Mouse (Mus musculus) thymus, adult 2 months (tissue): ENCODE results near the gene Selp.

Source experiments
- CTCF ChIP-seq: fragments of 200-500 bp; IDR thresholded peaks from 2 replicates; pipeline ENCODE4 v1.5.1; 2012; ENCODE audit warnings: mild to moderate bottlenecking, control low read depth, low read length, moderate library complexity, borderline replicate concordance; ENCODE audit not compliant: control insufficient read depth, poor library complexity, insufficient read depth; ENCODE audit errors: extremely low read depth
- POLR2A ChIP-seq: fragments of 200-500 bp; IDR thresholded peaks from 2 replicates; pipeline ENCODE4 v1.6.1; 2012; ENCODE audit warnings: mild to moderate bottlenecking, low read length, control low read depth, moderate library complexity; ENCODE audit not compliant: control insufficient read depth, poor library complexity, insufficient read depth; ENCODE audit errors: extremely low read depth

- TF ChIP-seq CTCF (no peak), POLR2A (no peak)
These were observed 20.3 kb downstream of the Selp start for GRCm38 (mm10) chr1:164135360-164135759.
